Mouse (Mus musculus) stomach, embryonic 16.5 days (tissue): ENCODE results near the gene Rmdn2. TPM values are rescaled to one million over a fixed set of nuclear protein-coding genes. Genes with fewer than 3 reads are reported as not detected.

Experiments
- ATAC-seq: fragments of 200-750 bp; cut with Nextera tagmentation; 2 replicates; pipeline ENCODE4 v1.8.0; 2017; ENCODE audit warnings: moderate number of reproducible peaks, moderate TSS enrichment; ENCODE audit not compliant: insufficient read depth, low FRiP score
- H3K27ac ChIP-seq: fragments of 300-500 bp; sonication (generic); 2 replicates; pipeline ENCODE4 v1.5.1; 2014; ENCODE audit warnings: low read length
- H3K27me3 ChIP-seq: fragments of 300-500 bp; sonication (generic); 2 replicates; pipeline ENCODE4 v1.6.1; 2014; ENCODE audit warnings: low read length, control low read depth, mixed read lengths; ENCODE audit not compliant: control insufficient read depth, insufficient read depth
- H3K36me3 ChIP-seq: fragments of 300-500 bp; sonication (generic); 2 replicates; pipeline ENCODE4 v1.6.1; 2014; ENCODE audit warnings: low read length; ENCODE audit not compliant: control insufficient read depth, insufficient read depth
- H3K4me1 ChIP-seq: fragments of 300-500 bp; sonication (generic); 2 replicates; pipeline ENCODE4 v1.6.1; 2014; ENCODE audit warnings: low read length, control low read depth, mixed read lengths; ENCODE audit not compliant: control insufficient read depth, insufficient read depth
- H3K4me2 ChIP-seq: fragments of 300-500 bp; sonication (generic); 2 replicates; pipeline ENCODE4 v1.6.1; 2014; ENCODE audit warnings: low read depth, low read length, mixed read lengths
- H3K4me3 ChIP-seq: fragments of 300-500 bp; sonication (generic); replicated peaks from 2 replicates; pipeline ENCODE4 v1.5.1; 2014; ENCODE audit warnings: mild to moderate bottlenecking, low read length
- H3K9ac ChIP-seq: fragments of 300-500 bp; sonication (generic); 2 replicates; pipeline ENCODE4 v1.6.1; 2014; ENCODE audit warnings: low read length
- H3K9me3 ChIP-seq: fragments of 300-500 bp; sonication (generic); replicated peaks from 2 replicates; pipeline ENCODE4 v1.6.1; 2016; ENCODE audit warnings: low read length, control low read depth; ENCODE audit not compliant: control insufficient read depth
- WGBS: fragments of 180-500 bp; shearing (Covaris S2); extraction: QIAGEN DNeasy Blood & Tissue Kit; methylation state at CpG from one replicate; pipeline ENCODE4 v1.1.7; 2014; 5-methylcytosine and 5-hydroxymethylcytosine counted together
- polyA plus RNA-seq: library from polyadenylated mRNA; unstranded; fragments of >200 nt; fragmentation: Nextera tagmentation; extraction: Ambion mirVana; gene quantifications from 2 replicates; pipeline ENCODE4 v1.2.1, GENCODE M21; 2015

Gene Rmdn2
- polyA plus RNA-seq, 1 experiment from 2014 or later: 9.7 TPM

DNA sequence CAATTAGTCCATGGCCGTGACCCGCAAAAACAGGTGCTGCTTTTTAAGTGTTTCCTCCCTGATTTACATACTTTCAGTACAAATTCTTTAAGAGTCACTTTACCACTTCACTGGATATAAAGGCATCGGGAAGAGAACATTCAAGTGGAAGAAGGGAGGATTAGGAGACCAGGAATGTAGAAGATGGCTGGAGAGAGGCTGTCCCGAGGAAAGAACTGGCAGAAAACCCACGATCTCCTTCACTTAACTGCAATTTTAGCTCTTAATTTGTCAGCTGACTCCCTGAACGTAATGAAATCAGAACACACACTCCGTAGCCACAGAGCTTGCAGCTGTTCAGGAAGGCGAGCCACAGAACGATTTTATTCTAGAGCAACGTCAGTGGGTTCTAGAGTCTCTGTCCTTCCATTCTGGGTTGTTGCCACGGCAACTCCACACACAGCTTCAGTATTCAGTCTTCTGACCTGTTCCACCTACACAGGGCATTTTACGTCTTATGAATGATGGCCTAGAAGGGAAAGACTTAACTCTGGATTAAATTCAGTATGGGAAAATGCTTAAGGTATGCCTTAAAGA is 14.7 kb downstream of the Rmdn2 start:
- H3K4me1 ChIP-seq: no peaks in the 10 kb centered on the region
- H3K27ac ChIP-seq: no peak overlapping the region
- no peak overlapping the region for H3K4me3 ChIP-seq
- no peaks in the 10 kb centered on the region for H3K27me3 ChIP-seq
- no peak overlapping the region for H3K4me2 ChIP-seq
- no peaks in the 10 kb centered on the region for H3K9me3 ChIP-seq
- no peaks in the 10 kb centered on the region for H3K36me3 ChIP-seq
- WGBS: 78% methylated on average over 12 of the region's 12 CpGs
- ATAC-seq: no peak
- no peak overlapping the region for H3K9ac ChIP-seq

DNA sequence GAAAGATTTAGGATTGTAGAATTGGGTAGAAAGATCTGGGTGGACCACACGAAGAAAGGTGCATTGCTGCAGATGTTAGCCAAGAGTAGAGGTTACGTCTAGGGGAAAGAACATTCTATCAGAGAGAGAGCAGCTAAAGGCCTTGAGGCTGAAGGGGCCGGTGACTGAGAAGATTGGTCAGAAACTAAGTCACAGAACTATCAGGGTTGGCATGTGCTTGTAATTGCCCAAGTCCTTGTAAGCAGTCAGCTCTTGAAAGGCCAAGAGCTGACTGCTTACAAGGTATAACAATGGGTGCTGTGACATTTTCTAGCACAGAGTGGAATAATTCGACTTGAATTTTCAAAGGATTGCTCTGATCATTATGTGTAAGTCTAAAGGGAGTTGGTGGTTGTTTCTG is 38.2 kb downstream of the Rmdn2 start:
- H3K9ac ChIP-seq: no peak overlapping the region
- ATAC-seq: no peak
- H3K4me3 ChIP-seq: no peak overlapping the region
- H3K4me1 ChIP-seq: no peaks in the 10 kb centered on the region
- no peaks in the 10 kb centered on the region for H3K9me3 ChIP-seq
- 87% methylated on average over 4 of the region's 4 CpGs for WGBS
- H3K27me3 ChIP-seq: no peaks in the 10 kb centered on the region
- H3K4me2 ChIP-seq: no peak overlapping the region
- no peaks in the 10 kb centered on the region for H3K36me3 ChIP-seq
- no peak overlapping the region for H3K27ac ChIP-seq

DNA sequence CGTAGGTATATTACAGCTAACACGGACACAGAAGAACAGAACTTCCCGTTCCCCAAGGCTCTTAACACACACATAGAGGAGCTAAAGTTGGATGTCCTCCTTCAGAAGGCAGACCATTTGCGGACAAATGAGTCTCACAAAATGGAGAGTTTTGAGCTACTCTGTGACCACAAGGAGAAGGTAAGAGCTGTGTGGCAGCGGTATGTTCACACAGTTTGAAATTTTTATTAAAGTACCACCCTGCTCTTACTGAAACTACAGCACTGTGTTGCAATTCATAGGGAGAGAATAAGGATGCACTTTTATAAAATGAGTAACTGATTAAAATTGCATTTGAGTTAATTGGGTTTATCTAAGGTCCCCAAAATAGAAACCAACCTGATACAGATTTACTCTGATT is 38.6 kb downstream of the Rmdn2 start:
- 93% methylated on average over 5 of the region's 5 CpGs for WGBS
- Histone ChIP-seq H3K4me3 (no peak overlapping the region), H3K4me2 (no peak overlapping the region), H3K36me3 (no peaks in the 10 kb centered on the region), H3K27ac (no peak overlapping the region), H3K27me3 (no peaks in the 10 kb centered on the region), H3K9ac (no peak overlapping the region), H3K9me3 (no peaks in the 10 kb centered on the region), H3K4me1 (no peaks in the 10 kb centered on the region)
- ATAC-seq: no peak

DNA sequence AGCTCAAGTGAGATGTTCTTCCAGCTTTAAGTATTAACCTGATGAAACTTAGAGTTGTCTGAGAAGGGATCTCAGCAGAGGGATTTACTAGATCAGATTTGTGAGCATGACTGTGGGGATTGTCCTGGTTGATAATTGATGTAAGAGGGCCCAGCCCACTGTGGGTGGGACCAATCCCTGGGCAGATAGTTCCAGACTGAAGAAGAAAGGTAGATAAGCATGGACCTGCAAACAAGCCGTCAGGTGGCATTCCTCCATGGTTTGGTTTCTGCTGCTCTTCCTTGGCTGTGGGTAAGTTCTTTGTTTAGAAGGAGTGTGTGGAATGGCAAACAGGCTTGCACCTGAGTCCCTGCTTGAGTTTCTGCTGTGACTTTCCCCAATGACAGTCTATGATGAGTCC is 41.5 kb downstream of the Rmdn2 start:
- H3K27ac ChIP-seq: no peak overlapping the region
- no peaks in the 10 kb centered on the region for H3K4me1 ChIP-seq
- H3K36me3 ChIP-seq: no peaks in the 10 kb centered on the region
- H3K4me3 ChIP-seq: no peak overlapping the region
- H3K9me3 ChIP-seq: no peaks in the 10 kb centered on the region
- no peak overlapping the region for H3K9ac ChIP-seq
- no peak overlapping the region for H3K4me2 ChIP-seq
- 68% methylated on average over 1 of the region's 1 CpGs for WGBS
- H3K27me3 ChIP-seq: no peaks in the 10 kb centered on the region
- no peak for ATAC-seq

DNA sequence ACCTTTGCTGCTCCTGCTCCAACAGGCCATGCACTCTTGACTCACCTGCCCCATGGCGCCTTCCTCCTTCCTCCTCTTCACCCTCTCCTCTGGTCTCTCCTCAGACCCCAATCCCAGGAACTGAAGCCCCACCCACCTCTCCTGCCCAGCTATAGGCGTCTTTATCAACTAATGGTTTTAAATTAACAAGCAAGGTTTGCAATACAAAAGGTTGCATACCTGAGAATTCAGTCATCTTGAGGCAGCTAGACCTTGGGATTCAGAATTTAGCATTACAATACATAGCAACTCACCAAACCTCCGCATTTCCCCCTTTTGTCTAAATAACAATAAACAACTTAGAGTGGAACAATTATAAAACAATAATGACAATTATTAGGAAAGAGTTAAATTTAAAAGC is 42.5 kb downstream of the Rmdn2 start:
- Histone ChIP-seq H3K4me3 (no peak overlapping the region), H3K9me3 (no peaks in the 10 kb centered on the region), H3K9ac (no peak overlapping the region), H3K36me3 (no peaks in the 10 kb centered on the region), H3K4me2 (no peak overlapping the region), H3K4me1 (no peaks in the 10 kb centered on the region), H3K27ac (no peak overlapping the region), H3K27me3 (no peaks in the 10 kb centered on the region)
- no peak for ATAC-seq
- 76% methylated on average over 3 of the region's 3 CpGs for WGBS

DNA sequence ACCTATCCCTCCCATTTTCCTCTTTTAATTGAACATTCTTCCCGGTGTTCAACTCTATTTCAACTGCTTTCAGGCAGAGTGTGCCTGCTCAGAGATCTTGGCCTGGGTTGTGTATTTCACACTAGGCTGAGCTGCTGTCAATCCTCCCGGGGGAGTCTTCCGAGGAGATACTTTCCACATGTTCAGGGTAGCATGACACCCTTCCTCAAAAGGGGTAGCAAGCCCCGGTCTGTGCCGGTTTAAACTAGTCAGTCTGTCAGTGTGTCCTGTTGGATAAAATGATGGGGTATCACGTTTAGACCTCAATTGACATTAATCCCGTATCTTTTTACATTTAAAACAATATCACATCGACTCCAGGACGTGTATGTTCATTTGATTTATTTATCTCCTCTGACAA is 46.1 kb downstream of the Rmdn2 start:
- Histone ChIP-seq H3K9ac (no peak overlapping the region), H3K4me2 (no peak overlapping the region), H3K4me1 (no peaks in the 10 kb centered on the region), H3K27ac (no peak overlapping the region), H3K27me3 (no peaks in the 10 kb centered on the region), H3K4me3 (no peak overlapping the region), H3K9me3 (no peaks in the 10 kb centered on the region), H3K36me3 (no peaks in the 10 kb centered on the region)
- 58% methylated on average over 9 of the region's 9 CpGs for WGBS
- ATAC-seq: no peak

DNA sequence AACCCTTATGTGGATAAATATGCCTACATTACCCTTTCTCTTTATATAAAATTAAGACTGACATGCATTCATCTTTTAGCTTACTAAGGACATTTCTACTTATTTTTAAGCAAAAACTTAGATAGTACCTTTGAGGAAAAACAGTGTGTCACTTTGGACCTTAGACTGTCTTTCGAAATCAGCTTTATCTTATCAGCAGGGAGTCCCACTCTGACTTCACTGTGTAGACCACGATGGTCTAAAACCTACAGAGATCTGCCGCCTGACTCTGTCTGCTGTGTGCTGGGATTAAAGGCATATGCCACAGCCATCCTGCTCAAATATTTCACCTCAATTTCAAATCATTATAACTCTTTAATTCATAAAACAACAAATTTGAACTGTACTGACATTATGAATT is 46.8 kb downstream of the Rmdn2 start:
- no peaks in the 10 kb centered on the region for H3K27me3 ChIP-seq
- no peaks in the 10 kb centered on the region for H3K4me1 ChIP-seq
- no peak overlapping the region for H3K4me2 ChIP-seq
- H3K9me3 ChIP-seq: no peaks in the 10 kb centered on the region
- no peak for ATAC-seq
- WGBS: 52% methylated on average over 3 of the region's 3 CpGs
- no peak overlapping the region for H3K27ac ChIP-seq
- no peaks in the 10 kb centered on the region for H3K36me3 ChIP-seq
- H3K9ac ChIP-seq: no peak overlapping the region
- H3K4me3 ChIP-seq: no peak overlapping the region

DNA sequence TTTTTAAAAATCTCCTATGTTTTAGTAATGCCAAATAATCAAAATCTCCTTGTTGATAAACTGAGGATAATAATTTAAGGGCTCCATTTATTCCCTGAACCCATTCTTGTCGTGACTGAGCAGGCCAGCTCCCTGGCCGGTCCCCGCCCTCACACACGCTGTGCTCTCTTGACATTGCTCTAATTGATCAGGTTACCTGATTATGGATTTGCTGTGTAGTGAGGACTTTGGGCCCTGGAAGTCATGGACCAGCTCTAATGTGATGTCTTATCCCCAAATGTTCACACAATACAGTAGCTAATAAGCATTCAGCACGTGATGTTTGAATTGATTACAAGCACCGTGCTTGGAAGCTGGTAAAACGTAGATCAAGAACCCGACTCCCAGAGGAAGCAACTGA is 47.2 kb downstream of the Rmdn2 start:
- ATAC-seq: no peak
- no peaks in the 10 kb centered on the region for H3K9me3 ChIP-seq

DNA sequence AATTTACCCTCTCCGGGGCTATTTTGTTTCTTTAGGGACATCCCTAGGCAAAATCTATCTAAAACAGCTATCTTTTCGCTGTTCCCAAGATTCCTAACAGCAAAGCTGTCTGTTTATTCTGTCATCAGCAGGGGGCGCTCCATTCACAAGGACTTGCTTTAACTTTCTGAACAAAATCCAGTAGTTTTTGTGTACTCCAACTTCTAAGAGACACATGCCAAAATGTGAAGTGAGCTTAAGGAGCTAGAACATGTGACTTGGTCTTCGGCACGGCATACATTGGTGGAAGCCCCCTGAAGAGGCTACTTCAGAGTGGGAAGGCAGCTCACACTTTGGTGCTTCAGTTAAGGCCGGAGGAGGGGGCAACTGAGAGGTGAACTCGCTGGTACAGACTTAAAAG is 49.7 kb downstream of the Rmdn2 start:
- Histone ChIP-seq H3K9me3 (no peaks in the 10 kb centered on the region), H3K27ac (no peak overlapping the region), H3K4me1 (no peaks in the 10 kb centered on the region), H3K4me3 (no peak overlapping the region), H3K4me2 (no peak overlapping the region), H3K36me3 (no peaks in the 10 kb centered on the region), H3K9ac (no peak overlapping the region), H3K27me3 (no peaks in the 10 kb centered on the region)
- ATAC-seq: no peak
- 41% methylated on average over 7 of the region's 7 CpGs for WGBS

More for the DNA sequence above, 47.2 kb downstream of the Rmdn2 start:
- Histone ChIP-seq H3K4me3 (no peak overlapping the region), H3K27ac (no peak overlapping the region), H3K4me1 (no peaks in the 10 kb centered on the region), H3K27me3 (no peaks in the 10 kb centered on the region), H3K9ac (no peak overlapping the region), H3K4me2 (no peak overlapping the region), H3K36me3 (no peaks in the 10 kb centered on the region)
- 72% methylated on average over 8 of the region's 8 CpGs for WGBS

DNA sequence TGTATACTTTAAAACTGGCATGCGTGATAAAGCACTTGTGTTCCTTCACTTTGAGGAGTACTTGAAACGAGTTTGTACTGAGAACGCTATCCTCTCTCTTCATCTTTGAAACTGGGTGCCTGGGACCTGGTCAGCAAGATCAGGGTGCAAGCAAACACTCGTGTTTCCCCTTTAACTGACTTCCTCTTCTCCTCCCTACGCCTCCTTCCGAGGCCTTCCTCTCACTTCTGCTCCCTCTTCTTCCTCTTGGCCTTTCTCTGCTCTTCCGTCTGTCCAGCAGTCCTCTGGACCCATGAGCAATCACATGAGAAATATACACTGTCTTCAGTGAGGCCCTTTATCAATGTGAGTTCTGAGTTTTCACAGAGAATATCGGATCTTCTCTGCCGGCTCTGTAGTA is 50.2 kb downstream of the Rmdn2 start:
- Histone ChIP-seq H3K27me3 (no peaks in the 10 kb centered on the region), H3K9ac (no peak overlapping the region), H3K4me3 (no peak overlapping the region), H3K36me3 (no peaks in the 10 kb centered on the region), H3K4me1 (no peaks in the 10 kb centered on the region), H3K4me2 (no peak overlapping the region), H3K9me3 (no peaks in the 10 kb centered on the region), H3K27ac (no peak overlapping the region)
- 77% methylated on average over 9 of the region's 9 CpGs for WGBS
- ATAC-seq: no peak
